Mouse (Mus musculus): ENCODE results near the gene Syne3. TPM values are rescaled to one million over a fixed set of nuclear protein-coding genes. Genes with fewer than 3 reads are reported as not detected.
A peak's percentile ranks its signal among the peaks of the same experiment; 100 is the strongest.

Syne3 gene
- polyA plus RNA-seq, 1 experiment from 2014 or later, result 0.24 TPM

GRCm38 (mm10) chr12:105034130-105034769 is 24.6 kb upstream of the Syne3 start:
- H3K9me3 ChIP-seq, result no peaks in the 10 kb centered on the region
- H3K27me3 ChIP-seq (replicated peaks; ENCODE audit: low read depth, poor library complexity, severe bottlenecking), result no peaks in the 10 kb centered on the region
- 77% methylated on average over 14 of the region's 14 CpGs for WGBS
- H3K36me3 ChIP-seq (replicated peaks), result peaks cover 38% of the 10 kb centered on the region
- peak overlapping the region; percentile 10; the same call in 1 of the 2 replicates for H3K27ac ChIP-seq (replicated peaks)
- peaks cover 43% of the 10 kb centered on the region for H3K4me1 ChIP-seq
- H3K4me3 ChIP-seq, result peak overlapping the region; percentile 86
- DNase-seq (ENCODE audit: low spot score), result no peak

GRCm38 (mm10) chr12:105032832-105033775 is 23.5 kb upstream of the Syne3 start:
- H3K4me1 ChIP-seq, result peaks cover 37% of the 10 kb centered on the region
- DNase-seq (ENCODE audit: low spot score), result no peak
- peaks cover 39% of the 10 kb centered on the region for H3K36me3 ChIP-seq (replicated peaks)
- H3K4me3 ChIP-seq, result peak overlapping the region; percentile 86
- no peaks in the 10 kb centered on the region for H3K9me3 ChIP-seq
- H3K27me3 ChIP-seq (replicated peaks; ENCODE audit: low read depth, poor library complexity, severe bottlenecking), result no peaks in the 10 kb centered on the region
- WGBS, result 4% methylated on average over 45 of the region's 45 CpGs
- H3K27ac ChIP-seq (replicated peaks), result peak overlapping the region; percentile 90

GRCm38 (mm10) chr12:105032147-105032831 is 22.7 kb upstream of the Syne3 start, which contains the start of gene Glrx5:
Gene Glrx5, plus strand, starts transcription at chr12:105032688.
- Histone ChIP-seq H3K4me3 (peak within 1 kb of the TSS; percentile 86), H3K36me3 (replicated peaks) (peaks cover 30% of the 10 kb centered on the region), H3K27me3 (replicated peaks; ENCODE audit: low read depth, poor library complexity, severe bottlenecking) (no peaks in the 10 kb centered on the region), H3K9me3 (no peaks in the 10 kb centered on the region), H3K27ac (replicated peaks) (peak within 1 kb of the TSS; percentile 90), H3K4me1 (peaks cover 37% of the 10 kb centered on the region)
- peak; percentile 99 for DNase-seq (ENCODE audit: low spot score)
- WGBS, result under 1% methylated on average over 72 of the region's 72 CpGs

GRCm38 (mm10) chr12:105031081-105032058 is 21.8 kb upstream of the Syne3 start:
- Histone ChIP-seq H3K27ac (replicated peaks) (peak overlapping the region; percentile 88), H3K27me3 (replicated peaks; ENCODE audit: low read depth, poor library complexity, severe bottlenecking) (no peaks in the 10 kb centered on the region), H3K4me3 (peak overlapping the region; percentile 86), H3K4me1 (peaks cover 37% of the 10 kb centered on the region), H3K36me3 (replicated peaks) (peaks cover 30% of the 10 kb centered on the region), H3K9me3 (no peaks in the 10 kb centered on the region)
- peak; percentile 47 for DNase-seq (ENCODE audit: low spot score)
- 8% methylated on average over 37 of the region's 37 CpGs for WGBS

GRCm38 (mm10) chr12:105029890-105030289 is 20.3 kb upstream of the Syne3 start:
- Histone ChIP-seq H3K4me3 (no peak overlapping the region), H3K4me1 (peaks cover 29% of the 10 kb centered on the region), H3K27me3 (replicated peaks; ENCODE audit: low read depth, poor library complexity, severe bottlenecking) (no peaks in the 10 kb centered on the region), H3K9me3 (no peaks in the 10 kb centered on the region), H3K36me3 (replicated peaks) (peaks cover 26% of the 10 kb centered on the region), H3K27ac (replicated peaks) (no peak overlapping the region)
- DNase-seq (ENCODE audit: low spot score), result no peak
- 93% methylated on average over 9 of the region's 9 CpGs for WGBS

GRCm38 (mm10) chr12:105027323-105027991 is 17.8 kb upstream of the Syne3 start:
- peak; percentile 72 for DNase-seq (ENCODE audit: low spot score)
- Histone ChIP-seq H3K4me3 (no peak overlapping the region), H3K27me3 (replicated peaks; ENCODE audit: low read depth, poor library complexity, severe bottlenecking) (no peaks in the 10 kb centered on the region), H3K36me3 (replicated peaks) (peaks cover 29% of the 10 kb centered on the region), H3K9me3 (peaks cover 15% of the 10 kb centered on the region), H3K4me1 (peaks cover 10% of the 10 kb centered on the region), H3K27ac (replicated peaks) (no peak overlapping the region)
- WGBS, result 34% methylated on average over 15 of the region's 15 CpGs

- Histone ChIP-seq H3K4me3 (no peak overlapping the region), H3K27ac (replicated peaks) (no peak overlapping the region), H3K36me3 (replicated peaks) (peaks cover 29% of the 10 kb centered on the region), H3K9me3 (peaks cover 15% of the 10 kb centered on the region), H3K4me1 (peaks cover 14% of the 10 kb centered on the region), H3K27me3 (replicated peaks; ENCODE audit: low read depth, poor library complexity, severe bottlenecking) (no peaks in the 10 kb centered on the region)
- 66% methylated on average over 10 of the region's 10 CpGs for WGBS
- no peak for DNase-seq (ENCODE audit: low spot score)
Measured at GRCm38 (mm10) chr12:105025947-105026586, 16.5 kb upstream of the Syne3 start.

GRCm38 (mm10) chr12:105025271-105025946 is 15.8 kb upstream of the Syne3 start:
- 52% methylated on average over 8 of the region's 8 CpGs for WGBS
- peaks cover 7% of the 10 kb centered on the region; the same call in 1 of the 2 replicates for H3K4me1 ChIP-seq
- peaks cover 28% of the 10 kb centered on the region for H3K36me3 ChIP-seq (replicated peaks)
- no peak overlapping the region for H3K4me3 ChIP-seq
- DNase-seq (ENCODE audit: low spot score), result peak; percentile 68
- H3K9me3 ChIP-seq, result peaks cover 15% of the 10 kb centered on the region
- H3K27ac ChIP-seq (replicated peaks), result no peak overlapping the region
- no peaks in the 10 kb centered on the region for H3K27me3 ChIP-seq (replicated peaks; ENCODE audit: low read depth, poor library complexity, severe bottlenecking)

- H3K4me1 ChIP-seq, result peaks cover 12% of the 10 kb centered on the region; the same call in 1 of the 2 replicates
- peaks cover 8% of the 10 kb centered on the region for H3K36me3 ChIP-seq (replicated peaks)
- no peak overlapping the region for H3K27ac ChIP-seq (replicated peaks)
- H3K4me3 ChIP-seq, result no peak overlapping the region
- peaks cover 15% of the 10 kb centered on the region for H3K9me3 ChIP-seq
- 96% methylated on average over 9 of the region's 9 CpGs for WGBS
- no peaks in the 10 kb centered on the region for H3K27me3 ChIP-seq (replicated peaks; ENCODE audit: low read depth, poor library complexity, severe bottlenecking)
- no peak for DNase-seq (ENCODE audit: low spot score)
Measured at GRCm38 (mm10) chr12:105022776-105023175, 13.2 kb upstream of the Syne3 start.

GRCm38 (mm10) chr12:105022141-105022540 is 12.5 kb upstream of the Syne3 start:
- WGBS, result 77% methylated on average over 7 of the region's 7 CpGs
- H3K4me1 ChIP-seq, result peaks cover 12% of the 10 kb centered on the region; the same call in 1 of the 2 replicates
- peaks cover 15% of the 10 kb centered on the region for H3K9me3 ChIP-seq
- DNase-seq (ENCODE audit: low spot score), result no peak
- no peaks in the 10 kb centered on the region for H3K27me3 ChIP-seq (replicated peaks; ENCODE audit: low read depth, poor library complexity, severe bottlenecking)
- H3K27ac ChIP-seq (replicated peaks), result no peak overlapping the region
- no peak overlapping the region for H3K4me3 ChIP-seq
- peaks cover 8% of the 10 kb centered on the region for H3K36me3 ChIP-seq (replicated peaks)
